Mouse (Mus musculus) kidney, postnatal 36 days (tissue): ENCODE measurements around the gene Chrd.

ENCODE experiments used
- DNase-seq, 2 experiments: peaks; one replicate each; pipeline ENCODE4 v3.0.0; 2021 to 2022; ENCODE audit warnings: mixed read lengths in 2 of 2

Chrd gene

GRCm38 (mm10) chr16:20712190-20712589 lies 20.7 kb upstream of the Chrd start:
- no peak for DNase-seq

- no peak for DNase-seq
Observed at GRCm38 (mm10) chr16:20712889-20713288, 20.0 kb upstream of the Chrd start.

- no peak for DNase-seq
Observed at GRCm38 (mm10) chr16:20714307-20715080, 18.4 kb upstream of the Chrd start.

GRCm38 (mm10) chr16:20715161-20715560 lies 17.8 kb upstream of the Chrd start:
- DNase-seq, result no peak

GRCm38 (mm10) chr16:20715566-20715965 lies 17.4 kb upstream of the Chrd start:
- DNase-seq, result no peak

- DNase-seq, result peak; percentile 85 to 92
Observed at GRCm38 (mm10) chr16:20715976-20716840, 16.7 kb upstream of the Chrd start.

- no peak for DNase-seq
Observed at GRCm38 (mm10) chr16:20716841-20717180, 16.1 kb upstream of the Chrd start.

GRCm38 (mm10) chr16:20717181-20717977 lies 15.5 kb upstream of the Chrd start, which contains the start of the genes Polr2h and Clcn2:
TSS of gene Polr2h (plus strand) at chr16:20717665.
TSS of gene Clcn2 (minus strand) at chr16:20717746.
- peak; percentile 98 to 99 for DNase-seq

GRCm38 (mm10) chr16:20717978-20718670 lies 14.8 kb upstream of the Chrd start:
- no peak for DNase-seq

GRCm38 (mm10) chr16:20721808-20722207 lies 11.1 kb upstream of the Chrd start:
- DNase-seq, result no peak

GRCm38 (mm10) chr16:20722736-20723135 lies 10.2 kb upstream of the Chrd start:
- DNase-seq, result no peak

- no peak for DNase-seq
Observed at GRCm38 (mm10) chr16:20723247-20723646, 9.7 kb upstream of the Chrd start.

- peak; percentile 67 to 82 for DNase-seq
Observed at GRCm38 (mm10) chr16:20724338-20724748, 8.6 kb upstream of the Chrd start.

GRCm38 (mm10) chr16:20725321-20725720 lies 7.6 kb upstream of the Chrd start:
- no peak for DNase-seq

- DNase-seq, result no peak
Observed at GRCm38 (mm10) chr16:20725750-20726149, 7.2 kb upstream of the Chrd start.

- DNase-seq, result no peak
Observed at GRCm38 (mm10) chr16:20726384-20726783, 6.5 kb upstream of the Chrd start.

GRCm38 (mm10) chr16:20730293-20730711 lies 2.6 kb upstream of the Chrd start:
- peak; percentile 76 to 80 for DNase-seq

GRCm38 (mm10) chr16:20731688-20732087 lies 1.2 kb upstream of the Chrd start:
- no peak for DNase-seq

GRCm38 (mm10) chr16:20732251-20732924 lies 539 bp upstream of the Chrd start:
- DNase-seq, result no peak

GRCm38 (mm10) chr16:20733731-20734730 lies 1.1 kb downstream of the Chrd start, which contains the start of gene Thpo:
TSS of gene Thpo (minus strand) at chr16:20734511.
- DNase-seq, result peak in 1 of 2 experiments; percentile 31
